Mouse (Mus musculus) left cerebral cortex, postnatal 36 days (tissue): ENCODE measurements around the gene 2610528J11Rik. TPM values are rescaled to one million over a fixed set of nuclear protein-coding genes. Genes with fewer than 3 reads are reported as not detected.
"Not testable (repeated sequence)": the region's sequence is repeated elsewhere in the genome, so short reads cannot be mapped to it uniquely, and the experiment has no call there.

ENCODE experiments used
- DNase-seq, 2 experiments: peaks; one replicate each; pipeline ENCODE4 v3.0.0; 2021 to 2022; ENCODE audit warnings: low spot score in 2 of 2, mixed read lengths in 1 of 2
- intact Hi-C: fragments of 180-260 bp; cut with DNase I; formaldehyde crosslinking; loops from one replicate; pipeline ENCODE4 v1.15.1; 2025
- total RNA-seq, 2 experiments: library from RNA; stranded (reverse); gene quantifications; 2 replicates each; pipeline ENCODE4 v1.2.3; 2021

Gene 2610528J11Rik
- total RNA-seq, 2 experiments from 2014 or later: not detected

DNA sequence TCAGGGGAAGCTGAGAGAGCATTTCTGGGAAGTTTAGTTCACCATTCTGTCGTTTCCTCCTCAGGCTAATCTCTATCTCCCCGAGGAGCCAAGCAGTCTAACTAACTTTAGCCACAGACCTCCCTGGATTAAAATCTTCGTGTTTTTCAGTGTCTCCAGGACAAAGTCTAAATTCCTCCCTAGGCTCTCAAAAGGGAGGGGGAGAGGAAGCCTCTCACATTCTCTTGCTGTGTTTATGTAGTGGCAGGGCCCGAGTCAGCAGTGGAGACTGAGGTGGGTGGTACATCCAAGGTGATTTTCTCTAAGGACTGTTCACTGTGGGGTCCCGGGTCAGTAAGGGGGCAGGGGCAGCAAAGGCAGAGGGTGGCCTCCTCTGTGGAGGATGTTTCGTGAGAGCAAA is 11.0 kb downstream of the 2610528J11Rik start:
- DNase-seq: no peak
- intact Hi-C loops: no loop called here

DNA sequence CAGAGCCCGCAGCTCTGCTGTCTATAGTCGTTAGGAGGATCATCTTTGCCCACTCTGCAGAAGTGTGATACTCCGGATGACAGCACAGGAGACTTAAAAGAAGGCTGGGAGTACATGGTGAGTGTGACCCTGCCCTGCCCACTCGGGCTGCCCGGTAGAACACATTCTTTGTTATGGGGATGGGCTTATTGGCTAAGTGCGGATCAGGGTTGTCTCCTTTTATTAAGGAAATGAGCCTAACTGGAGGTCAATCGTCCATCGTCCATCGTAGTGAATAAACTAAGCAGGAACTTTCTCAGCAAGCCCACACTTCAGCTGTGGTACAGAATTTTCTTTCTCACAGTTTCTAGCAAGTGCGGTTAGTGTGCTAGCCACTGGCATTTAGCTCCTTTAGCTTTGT is 13.1 kb downstream of the 2610528J11Rik start:
- intact Hi-C loops: loop anchor here (5.0 kb wide), 1 partner anchor 103 kb away; the partner anchor contains the start of gene Cdc20
- no peak for DNase-seq

- intact Hi-C loops: loop anchor here (5.0 kb wide), 1 partner anchor 105 kb away; the partner anchor contains the start of gene Cdc20
- no peak for DNase-seq
Measured at GRCm38 (mm10) chr4:118542510-118543157, 15.8 kb downstream of the 2610528J11Rik start.

GRCm38 (mm10) chr4:118543158-118543530 is 16.3 kb downstream of the 2610528J11Rik start:
- intact Hi-C loops: loop anchor here (5.0 kb wide), 1 partner anchor 106 kb away; the partner anchor contains the start of gene Cdc20
- peak; percentile 42 to 64 for DNase-seq

DNA sequence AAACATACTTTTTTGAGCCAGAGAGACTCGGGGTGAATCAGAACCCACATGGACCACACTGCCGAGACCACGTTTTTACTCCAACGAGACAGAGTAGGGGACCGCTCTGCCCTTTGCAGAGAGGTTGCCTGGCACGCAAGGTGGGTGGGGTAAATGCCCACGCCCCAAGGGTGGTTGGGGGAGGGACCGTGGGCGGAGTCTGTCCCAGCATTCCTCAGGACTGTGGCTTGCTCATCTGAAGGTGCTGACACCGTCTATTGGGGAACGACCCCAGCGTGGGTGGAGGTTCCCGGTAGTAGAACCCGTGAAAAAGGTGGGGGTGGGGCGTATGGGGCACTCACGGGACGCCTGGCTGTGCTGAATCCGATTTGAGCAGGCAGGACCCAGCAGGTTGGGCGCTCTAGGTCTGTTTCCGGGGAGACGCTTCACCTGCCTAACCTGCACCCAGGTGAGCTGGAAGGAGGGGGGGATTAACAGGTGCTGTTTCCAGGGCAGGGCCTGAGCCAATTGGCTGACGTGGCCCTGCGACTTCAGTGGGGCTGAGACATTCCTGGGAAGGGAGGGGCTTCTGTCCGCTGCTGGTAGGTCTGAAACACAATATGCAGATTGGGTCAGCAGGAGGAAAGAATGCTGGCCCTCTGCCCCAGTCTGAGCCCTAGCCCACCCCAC is 16.9 kb downstream of the 2610528J11Rik start, which contains the start of gene Tmem125:
Gene Tmem125, minus strand, starts transcription at position 453 of the 669 bp plus-strand sequence.
- intact Hi-C loops: loop anchor here (5.0 kb wide), 1 partner anchor 106 kb away; the partner anchor contains the start of gene Cdc20
- DNase-seq: peak in 1 of 2 experiments; percentile 22

- intact Hi-C loops: loop anchor here (5.0 kb wide), 1 partner anchor 107 kb away; the partner anchor contains the start of gene Cdc20
- DNase-seq: no peak
Measured at GRCm38 (mm10) chr4:118544441-118545127, 17.8 kb downstream of the 2610528J11Rik start.

DNA sequence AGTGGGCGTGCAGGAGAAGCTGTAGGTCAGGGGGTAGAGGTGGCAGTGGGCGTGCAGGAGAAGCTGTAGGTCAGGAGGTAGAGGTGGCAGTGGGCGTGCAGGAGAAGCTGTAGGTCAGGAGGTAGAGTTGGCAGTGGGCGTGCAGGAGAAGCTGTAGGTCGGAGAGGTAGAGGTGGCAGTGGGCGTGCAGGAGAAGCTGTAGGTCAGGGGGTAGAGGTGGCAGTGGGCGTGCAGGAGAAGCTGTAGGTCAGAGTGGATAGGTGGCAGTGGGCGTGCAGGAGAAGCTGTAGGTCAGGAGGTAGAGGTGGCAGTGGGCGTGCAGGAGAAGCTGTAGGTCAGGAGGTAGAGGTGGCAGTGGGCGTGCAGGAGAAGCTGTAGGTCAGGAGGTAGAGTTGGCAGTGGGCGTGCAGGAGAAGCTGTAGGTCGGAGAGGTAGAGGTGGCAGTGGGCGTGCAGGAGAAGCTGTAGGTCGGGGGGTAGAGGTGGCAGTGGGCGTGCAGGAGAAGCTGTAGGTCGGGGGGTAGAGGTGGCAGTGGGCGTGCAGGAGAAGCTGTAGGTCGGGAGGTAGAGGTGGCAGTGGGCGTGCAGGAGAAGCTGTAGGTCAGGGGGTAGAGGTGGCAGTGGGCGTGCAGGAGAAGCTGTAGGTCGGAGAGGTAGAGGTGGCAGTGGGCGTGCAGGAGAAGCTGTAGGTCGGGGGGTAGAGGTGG is 20.8 kb downstream of the 2610528J11Rik start:
- intact Hi-C loops: not testable (repeated sequence)
- DNase-seq: peak; percentile 76 to 78

GRCm38 (mm10) chr4:118548130-118548480 is 21.3 kb downstream of the 2610528J11Rik start:
- intact Hi-C loops: not testable (repeated sequence)
- DNase-seq: peak in 1 of 2 experiments; percentile 32

DNA sequence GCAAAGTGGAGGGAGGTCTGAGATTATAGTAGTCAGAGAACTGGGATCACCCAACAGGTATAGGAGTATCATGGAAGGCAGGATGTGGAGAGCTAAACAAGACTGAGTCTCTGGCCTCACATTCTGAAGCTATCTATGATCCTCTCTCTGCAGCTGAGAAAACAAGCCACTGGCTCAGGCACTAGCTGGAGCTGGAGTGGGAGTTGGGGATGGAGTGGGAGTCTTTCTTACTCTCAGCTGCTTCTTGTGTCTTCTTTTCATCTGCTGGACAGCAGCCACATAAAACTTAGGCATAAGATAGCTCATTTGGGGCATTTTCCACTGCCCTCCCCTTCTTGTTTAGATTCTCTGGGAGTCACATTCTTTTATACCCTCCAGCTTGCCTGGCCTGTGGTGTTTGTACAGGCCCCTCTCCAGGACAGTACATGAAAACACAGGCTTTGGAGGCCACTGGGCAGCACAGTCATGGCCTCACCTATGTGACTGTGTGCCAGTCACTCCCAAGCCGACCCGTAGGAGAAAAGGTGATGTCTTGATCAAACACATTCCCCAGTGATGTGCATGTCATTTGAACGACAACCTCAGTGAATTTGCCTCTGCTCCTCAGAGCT is 26.3 kb downstream of the 2610528J11Rik start:
- intact Hi-C loops: no loop called here
- DNase-seq: no peak

DNA sequence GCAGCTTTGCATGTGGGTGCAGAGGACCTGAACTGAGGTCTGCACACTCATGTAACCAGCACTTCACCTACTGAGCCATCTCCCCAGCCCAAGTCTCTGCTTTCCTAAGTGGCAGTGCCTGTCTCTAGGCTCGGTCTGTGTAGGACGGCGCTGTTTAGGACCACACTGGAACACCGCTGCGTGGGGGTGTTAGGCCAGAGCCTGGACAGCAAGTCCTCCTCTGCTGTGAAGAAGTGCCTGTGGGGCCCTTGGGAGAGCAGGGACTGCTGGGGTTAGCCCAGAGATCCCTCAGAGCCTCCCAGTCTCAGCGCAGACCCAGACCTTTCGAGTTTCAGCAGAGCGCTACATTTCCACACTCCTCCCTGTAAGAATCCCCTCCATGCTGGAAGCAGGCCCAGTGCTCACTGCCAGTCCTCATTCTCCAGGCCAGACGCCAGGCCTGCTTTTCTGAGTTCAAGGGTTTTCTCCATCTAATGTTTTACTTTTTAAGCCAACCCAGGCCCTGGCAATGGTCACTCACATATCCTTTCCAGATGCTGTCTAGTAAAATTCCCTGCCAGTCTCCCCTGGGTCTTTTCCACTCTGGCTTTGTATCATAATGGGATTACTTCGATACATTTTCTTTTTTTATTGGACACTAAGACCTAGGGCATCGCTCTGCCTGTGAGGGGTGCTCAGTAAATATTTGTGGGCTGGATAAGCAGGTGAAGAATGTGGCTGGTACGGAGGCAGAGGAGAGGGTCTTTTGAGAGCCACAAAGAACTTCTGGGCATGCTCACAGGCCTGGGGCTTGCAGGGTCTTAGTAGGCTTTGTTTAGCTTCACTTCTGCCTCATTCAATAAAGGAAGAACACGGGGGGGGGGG is 37.5 kb downstream of the 2610528J11Rik start:
- intact Hi-C loops: loop anchor here (10.0 kb wide), 1 partner anchor 119 kb away; no protein-coding TSS in a partner anchor
- DNase-seq: no peak

DNA sequence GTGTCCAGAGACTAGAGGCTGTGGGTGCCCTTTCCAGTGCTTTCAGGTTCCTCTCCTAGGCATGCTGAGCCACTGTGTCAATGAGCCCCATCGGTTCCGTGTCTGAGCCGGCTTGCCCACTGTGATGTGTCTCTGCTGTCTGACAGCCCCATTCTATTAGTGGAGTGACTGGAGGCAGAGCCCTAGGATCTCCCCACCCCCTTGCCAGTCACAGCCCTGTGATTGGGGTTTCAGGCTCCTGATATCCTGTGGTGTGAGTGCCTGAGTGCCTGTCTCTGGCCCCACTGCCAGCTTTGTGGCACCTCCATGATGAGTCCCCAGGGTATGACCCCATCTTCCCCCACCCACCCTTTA is 38.1 kb downstream of the 2610528J11Rik start:
- DNase-seq: no peak
- intact Hi-C loops: loop anchor here (10.0 kb wide), 1 partner anchor 120 kb away; no protein-coding TSS in a partner anchor

GRCm38 (mm10) chr4:118566161-118566676 is 39.4 kb downstream of the 2610528J11Rik start:
- DNase-seq: peak in 1 of 2 experiments; percentile 36
- intact Hi-C loops: loop anchor here (10.0 kb wide), 1 partner anchor 121 kb away; no protein-coding TSS in a partner anchor

DNA sequence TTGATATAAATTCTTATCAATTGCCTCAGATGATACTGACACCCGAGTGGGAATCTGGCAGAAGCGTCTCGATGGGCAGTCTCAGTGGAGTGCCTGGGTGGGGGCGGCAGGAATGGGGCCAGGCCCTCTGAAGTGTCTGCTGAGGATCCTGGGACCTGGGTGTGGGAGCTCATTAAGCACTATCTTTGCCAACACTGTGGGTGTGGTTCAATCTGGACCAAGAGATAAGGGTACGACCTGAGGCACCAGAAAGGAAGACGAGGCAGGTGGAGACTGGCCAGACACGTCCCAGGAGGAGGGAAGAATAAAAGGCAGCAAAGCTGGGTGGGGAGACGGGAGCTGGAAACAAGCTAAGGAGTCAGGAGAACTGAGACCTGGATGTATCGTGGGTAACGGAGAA is 41.9 kb downstream of the 2610528J11Rik start:
- no peak for DNase-seq
- intact Hi-C loops: loop anchor here (10.0 kb wide), 1 partner anchor 124 kb away; no protein-coding TSS in a partner anchor

DNA sequence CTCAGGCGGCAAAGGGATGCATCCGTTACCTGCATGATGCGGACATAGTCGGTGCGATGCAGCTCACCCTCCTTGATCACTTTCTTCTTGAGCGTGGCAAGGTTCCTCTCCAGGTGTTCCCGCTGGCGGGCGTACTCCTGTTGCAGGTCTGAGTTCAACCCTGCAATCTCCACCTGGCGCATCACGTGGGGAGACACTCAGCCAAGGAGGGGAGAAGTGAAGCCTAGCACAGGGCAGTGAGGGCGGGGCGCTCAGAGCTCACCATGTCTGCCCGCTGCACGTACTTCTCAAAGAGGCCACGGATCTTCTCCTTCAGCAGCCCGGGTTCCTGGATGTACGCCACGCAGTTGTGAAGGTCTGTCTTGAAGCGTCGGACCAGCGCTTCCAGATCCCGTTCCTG is 42.5 kb downstream of the 2610528J11Rik start:
- intact Hi-C loops: loop anchor here (10.0 kb wide), 1 partner anchor 125 kb away; no protein-coding TSS in a partner anchor
- DNase-seq: no peak

- DNase-seq: peak; percentile 73 to 85
- intact Hi-C loops: loop anchor here (10.0 kb wide), 1 partner anchor 357 kb away; no protein-coding TSS in a partner anchor
Measured at GRCm38 (mm10) chr4:118571441-118571840, 44.6 kb downstream of the 2610528J11Rik start.

DNA sequence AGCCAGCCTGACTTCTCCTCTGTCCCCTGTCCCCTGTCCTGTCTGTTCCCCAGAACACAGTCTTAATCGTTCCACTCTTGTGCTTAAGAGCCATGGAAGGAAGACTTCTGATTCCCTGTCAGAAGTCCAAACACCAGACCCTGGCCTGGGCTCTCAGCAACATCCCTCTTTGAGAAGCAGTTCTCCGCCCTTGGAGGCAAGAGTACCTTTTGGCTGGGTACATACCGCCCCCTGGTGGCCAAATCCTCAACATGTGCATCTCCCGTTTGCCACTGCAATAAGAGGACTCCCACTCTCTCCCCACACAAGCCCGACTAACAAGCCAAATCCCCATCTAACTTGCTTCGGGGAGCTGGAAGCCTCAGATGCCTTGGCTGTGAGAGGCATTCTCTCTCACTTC is 49.3 kb downstream of the 2610528J11Rik start:
- intact Hi-C loops: loop anchor here (2.0 to 10.0 kb wide), 2 partner anchors 167 to 361 kb away; partner anchors contain the start of genes Med8 and Szt2
- DNase-seq: peak; percentile 83 to 89

DNA sequence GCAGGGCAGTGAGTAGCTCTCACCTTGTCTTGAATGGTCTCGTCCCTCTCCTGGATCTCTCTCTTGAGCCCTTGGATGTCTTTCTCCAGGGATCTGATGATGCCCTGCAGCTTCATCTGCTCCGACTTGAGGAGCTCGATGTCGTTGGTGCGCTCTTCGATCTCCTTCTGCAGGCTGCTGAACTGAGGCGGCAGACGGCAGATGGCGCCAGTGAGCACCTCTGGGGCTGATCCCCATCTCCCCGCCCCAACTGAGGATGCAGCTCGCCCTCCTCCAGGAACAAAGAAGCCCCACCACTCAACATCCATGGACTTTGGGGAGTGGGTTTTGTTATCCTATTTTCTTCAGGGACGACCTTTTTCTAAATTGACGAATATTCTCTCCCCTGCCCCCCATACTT is 52.5 kb downstream of the 2610528J11Rik start:
- DNase-seq: no peak
- intact Hi-C loops: loop anchor here (10.0 kb wide), 1 partner anchor 365 kb away; no protein-coding TSS in a partner anchor
